Mouse (Mus musculus) liver, embryonic 11.5 days (tissue): ENCODE measurements at regions not wholly inside any gene's neighbourhood (a gene's known extent, or its start where the extent isn't known, plus 50 kb on each side); places are given as distances from the start of the nearest gene placed in this dataset.

Experiments used
- ATAC-seq: fragments of 200-750 bp; cut with Nextera tagmentation; replicated peaks from 2 replicates; pipeline ENCODE4 v1.8.0; 2017; ENCODE audit warnings: moderate number of reproducible peaks, mild to moderate bottlenecking, moderate TSS enrichment, moderate library complexity; ENCODE audit not compliant: low FRiP score
- DNase-seq: peaks from one replicate; pipeline ENCODE4 v3.0.0-alpha.2; 2017; ENCODE audit warnings: low spot score
- H3K27ac ChIP-seq: fragments of 300-500 bp; sonication (generic); 2 replicates; pipeline ENCODE4 v1.5.1; 2014; ENCODE audit warnings: mild to moderate bottlenecking, low read depth, low read length, control low read depth
- H3K27me3 ChIP-seq: fragments of 300-500 bp; sonication (generic); replicated peaks from 2 replicates; pipeline ENCODE4 v1.6.1; 2014; ENCODE audit warnings: low read length, mixed read lengths; ENCODE audit not compliant: control insufficient read depth, insufficient read depth
- H3K36me3 ChIP-seq: fragments of 300-500 bp; sonication (generic); 2 replicates; pipeline ENCODE4 v1.6.1; 2014; ENCODE audit warnings: mild to moderate bottlenecking, low read length, moderate library complexity, mixed read lengths; ENCODE audit not compliant: control insufficient read depth, insufficient read depth
- H3K4me1 ChIP-seq: fragments of 300-500 bp; sonication (generic); replicated peaks from 2 replicates; pipeline ENCODE4 v1.6.1; 2014; ENCODE audit warnings: low read length, mixed read lengths; ENCODE audit not compliant: control insufficient read depth, insufficient read depth
- H3K4me2 ChIP-seq: fragments of 300-500 bp; sonication (generic); 2 replicates; pipeline ENCODE4 v1.6.1; 2014; ENCODE audit warnings: mild to moderate bottlenecking, control low read depth, moderate library complexity
- H3K4me3 ChIP-seq: fragments of 300-500 bp; sonication (generic); 2 replicates; pipeline ENCODE4 v1.5.1; 2014; ENCODE audit warnings: low read depth, low read length, control low read depth
- H3K9ac ChIP-seq: fragments of 300-500 bp; sonication (generic); 2 replicates; pipeline ENCODE4 v1.6.1; 2014; ENCODE audit warnings: low read depth, low read length, control low read depth
- H3K9me3 ChIP-seq: fragments of 300-500 bp; sonication (generic); 2 replicates; pipeline ENCODE4 v1.6.1; 2016; ENCODE audit warnings: low read length, inconsistent platforms, mixed read lengths; ENCODE audit not compliant: control insufficient read depth
- WGBS: fragments of 180-500 bp; shearing (Covaris S2); extraction: QIAGEN DNeasy Blood & Tissue Kit; methylation state at CpG from one replicate; pipeline ENCODE4 v1.1.7; 2014; 5-methylcytosine and 5-hydroxymethylcytosine counted together

- ATAC-seq (no peak), DNase-seq (no peak)
- H3K4me1 ChIP-seq: no peaks in the 10 kb centered on the region
- no peaks in the 10 kb centered on the region for H3K36me3 ChIP-seq
- no peak overlapping the region for H3K27ac ChIP-seq
- no peaks in the 10 kb centered on the region for H3K9me3 ChIP-seq
- H3K4me2 ChIP-seq: no peak overlapping the region
- no peaks in the 10 kb centered on the region for H3K27me3 ChIP-seq
- no peak overlapping the region for H3K9ac ChIP-seq
- 89% methylated on average over 10 of the region's 10 CpGs for WGBS
- no peak overlapping the region for H3K4me3 ChIP-seq
Observed at GRCm38 (mm10) chr13:70989999-70990645, 148.5 kb upstream of the Adamts16 start.

DNA sequence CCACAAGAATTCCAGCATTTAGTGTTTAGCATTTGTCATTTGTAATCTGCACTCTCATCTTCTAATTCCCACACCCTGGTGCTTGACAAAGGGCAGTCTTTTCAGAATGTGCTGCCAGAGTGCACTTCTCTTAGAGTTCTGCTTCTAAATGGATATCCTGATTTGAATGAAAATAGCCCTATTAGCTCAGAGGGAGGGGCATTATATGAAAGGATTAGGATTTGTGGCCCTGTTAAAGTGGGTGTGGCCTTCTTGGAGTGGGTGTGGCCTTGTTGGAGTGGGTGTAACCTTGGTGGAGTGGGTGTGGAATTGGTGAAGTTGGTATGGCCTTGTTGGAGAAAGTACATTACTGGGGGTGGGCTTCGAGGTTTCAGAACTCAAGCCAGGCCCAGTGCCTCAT, 137.7 kb upstream of the Adamts16 start:
- no peaks in the 10 kb centered on the region for H3K36me3 ChIP-seq
- ATAC-seq: no peak
- no peaks in the 10 kb centered on the region for H3K27me3 ChIP-seq
- no peak overlapping the region for H3K27ac ChIP-seq
- H3K4me1 ChIP-seq: no peaks in the 10 kb centered on the region
- no peaks in the 10 kb centered on the region for H3K9me3 ChIP-seq
- no peak overlapping the region for H3K9ac ChIP-seq
- H3K4me3 ChIP-seq: no peak overlapping the region
- no peak for DNase-seq
- no peak overlapping the region for H3K4me2 ChIP-seq
- 89% methylated on average over 1 of the region's 1 CpGs for WGBS

DNA sequence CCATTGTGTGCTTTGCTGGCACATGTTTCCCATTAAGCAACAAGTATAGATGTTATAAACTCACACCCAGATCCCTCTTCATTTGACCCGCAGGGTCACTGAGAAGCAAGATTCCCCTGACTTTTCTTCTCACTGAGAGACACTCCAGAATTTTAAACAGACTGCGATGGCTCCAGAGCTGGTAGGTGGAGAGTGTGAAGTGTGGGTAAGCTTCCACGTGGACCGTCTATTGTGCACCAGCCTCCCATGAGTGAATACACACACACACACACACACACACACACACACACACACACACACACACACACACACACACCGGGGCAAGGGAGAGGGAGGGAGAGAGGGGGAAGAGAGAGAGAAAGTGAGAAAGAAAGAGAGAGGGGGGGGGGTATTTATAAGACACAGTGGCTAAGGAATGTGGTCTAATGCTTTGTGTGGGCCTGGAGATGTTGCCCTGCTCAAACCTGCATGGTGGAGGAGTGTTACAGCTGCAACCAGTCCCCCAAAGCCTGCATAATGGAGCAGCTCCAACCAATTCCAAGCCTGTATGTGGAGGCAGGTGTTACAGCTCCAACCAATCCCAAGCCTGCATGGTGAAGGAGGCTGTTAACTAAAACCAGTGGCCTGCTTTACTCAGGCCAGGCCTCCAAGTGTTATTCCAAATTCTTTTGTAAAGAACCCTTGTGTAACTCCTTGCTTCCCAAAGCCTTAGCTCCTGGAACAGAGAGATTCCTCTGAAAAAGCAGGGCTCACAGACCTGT, 137.1 kb upstream of the Adamts16 start:
- 85% methylated on average over 5 of the region's 5 CpGs for WGBS

GRCm38 (mm10) chr13:70969596-70969995, 128.0 kb upstream of the Adamts16 start:
- no peak overlapping the region for H3K9ac ChIP-seq
- no peak for DNase-seq
- 83% methylated on average over 9 of the region's 9 CpGs for WGBS

More for the DNA sequence above, 137.1 kb upstream of the Adamts16 start:
- Histone ChIP-seq H3K27me3 (no peaks in the 10 kb centered on the region), H3K9ac (no peak overlapping the region), H3K9me3 (no peaks in the 10 kb centered on the region), H3K4me1 (no peaks in the 10 kb centered on the region), H3K4me2 (no peak overlapping the region), H3K36me3 (no peaks in the 10 kb centered on the region), H3K4me3 (no peak overlapping the region), H3K27ac (no peak overlapping the region)
- DNase-seq: no peak
- ATAC-seq: no peak

GRCm38 (mm10) chr13:70967781-70968180, 126.2 kb upstream of the Adamts16 start:
- no peak overlapping the region for H3K4me3 ChIP-seq
- no peak for ATAC-seq
- no peak overlapping the region for H3K9ac ChIP-seq
- no peak overlapping the region for H3K27ac ChIP-seq
- no peak overlapping the region for H3K4me2 ChIP-seq
- DNase-seq: no peak
- no peaks in the 10 kb centered on the region for H3K27me3 ChIP-seq
- no peaks in the 10 kb centered on the region for H3K4me1 ChIP-seq
- 63% methylated on average over 3 of the region's 3 CpGs for WGBS
- H3K9me3 ChIP-seq: no peaks in the 10 kb centered on the region
- no peaks in the 10 kb centered on the region for H3K36me3 ChIP-seq

More at GRCm38 (mm10) chr13:70969596-70969995, 128.0 kb upstream of the Adamts16 start:
- Histone ChIP-seq H3K4me1 (no peaks in the 10 kb centered on the region), H3K4me2 (no peak overlapping the region), H3K27ac (no peak overlapping the region), H3K4me3 (no peak overlapping the region), H3K9me3 (no peaks in the 10 kb centered on the region), H3K36me3 (no peaks in the 10 kb centered on the region), H3K27me3 (no peaks in the 10 kb centered on the region)
- ATAC-seq: no peak

- H3K9me3 ChIP-seq: no peaks in the 10 kb centered on the region
- no peaks in the 10 kb centered on the region for H3K36me3 ChIP-seq
- no peak for DNase-seq
- H3K9ac ChIP-seq: no peak overlapping the region
- no peak for ATAC-seq
- H3K4me2 ChIP-seq: no peak overlapping the region
- no peaks in the 10 kb centered on the region for H3K27me3 ChIP-seq
- no peak overlapping the region for H3K4me3 ChIP-seq
- WGBS: 82% methylated on average over 2 of the region's 2 CpGs
- H3K4me1 ChIP-seq: no peaks in the 10 kb centered on the region
- H3K27ac ChIP-seq: no peak overlapping the region
Observed at GRCm38 (mm10) chr13:70963384-70963783, 121.8 kb upstream of the Adamts16 start.

DNA sequence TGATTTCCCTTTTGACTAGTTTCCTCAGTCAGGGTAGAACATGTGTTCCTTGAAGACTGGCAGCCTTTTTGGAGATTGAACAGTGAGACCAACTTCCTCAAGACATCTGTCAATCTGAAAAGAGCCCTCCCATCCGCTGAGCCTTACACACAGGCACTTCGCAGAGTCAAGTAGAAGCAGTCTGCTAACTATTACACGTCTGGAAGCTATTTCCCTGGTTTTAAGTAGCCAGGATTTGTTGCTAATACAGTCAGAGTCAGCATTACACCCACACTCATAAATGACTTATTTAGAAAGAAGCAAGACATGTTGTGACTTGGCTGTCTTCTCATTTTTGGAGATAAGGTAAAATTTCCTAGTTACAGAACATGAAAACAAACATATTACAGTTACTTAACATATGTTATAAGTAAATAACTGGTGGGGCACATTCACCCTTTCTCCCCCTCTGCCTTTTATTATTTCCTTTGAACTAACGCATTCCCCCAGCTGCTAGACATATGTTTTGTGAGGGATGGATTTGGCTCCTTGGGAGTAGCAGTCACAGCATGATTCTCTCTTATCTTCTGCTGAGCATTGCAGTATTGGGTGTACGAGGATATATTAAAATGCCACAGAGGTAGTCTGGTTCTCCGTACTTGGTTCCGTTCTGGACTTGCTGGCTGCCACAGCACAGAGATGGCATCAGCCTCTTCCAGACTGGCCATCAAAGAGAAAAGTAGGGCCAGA, 92.9 kb upstream of the Adamts16 start:
- H3K27me3 ChIP-seq: no peaks in the 10 kb centered on the region
- no peak overlapping the region for H3K4me3 ChIP-seq
- DNase-seq: no peak
- H3K4me2 ChIP-seq: no peak overlapping the region
- 73% methylated on average over 7 of the region's 7 CpGs for WGBS
- no peak overlapping the region for H3K9ac ChIP-seq
- no peaks in the 10 kb centered on the region for H3K9me3 ChIP-seq
- no peaks in the 10 kb centered on the region for H3K4me1 ChIP-seq
- no peak for ATAC-seq
- no peaks in the 10 kb centered on the region for H3K36me3 ChIP-seq
- no peak overlapping the region for H3K27ac ChIP-seq

DNA sequence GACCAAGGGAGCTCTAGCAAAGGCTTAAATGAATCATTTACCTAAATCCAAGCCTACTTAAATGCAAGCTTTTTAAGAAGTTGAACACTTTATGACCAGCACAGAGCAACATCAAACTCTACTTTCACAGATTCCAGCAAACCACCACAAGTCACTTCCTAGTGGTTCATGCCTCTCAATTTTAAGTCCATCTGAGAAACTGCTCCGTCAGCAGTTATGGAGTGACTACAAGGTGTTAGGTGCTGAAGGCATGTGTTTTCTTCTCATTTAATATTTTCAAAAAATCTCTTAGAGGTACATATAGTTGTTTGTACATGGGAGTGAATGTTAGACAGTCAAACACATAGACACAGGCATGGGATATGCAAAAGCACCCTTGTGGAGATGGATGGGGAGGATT, 72.2 kb upstream of the Adamts16 start:
- Histone ChIP-seq H3K4me3 (no peak overlapping the region), H3K27ac (no peak overlapping the region), H3K4me1 (no peaks in the 10 kb centered on the region), H3K9me3 (no peaks in the 10 kb centered on the region), H3K4me2 (no peak overlapping the region), H3K9ac (no peak overlapping the region), H3K27me3 (no peaks in the 10 kb centered on the region), H3K36me3 (no peaks in the 10 kb centered on the region)
- 76% methylated on average over 1 of the region's 1 CpGs for WGBS
- no peak for ATAC-seq
- DNase-seq: no peak
